Mouse (Mus musculus): Measurements from ENCODE around the gene Thra.

DNA sequence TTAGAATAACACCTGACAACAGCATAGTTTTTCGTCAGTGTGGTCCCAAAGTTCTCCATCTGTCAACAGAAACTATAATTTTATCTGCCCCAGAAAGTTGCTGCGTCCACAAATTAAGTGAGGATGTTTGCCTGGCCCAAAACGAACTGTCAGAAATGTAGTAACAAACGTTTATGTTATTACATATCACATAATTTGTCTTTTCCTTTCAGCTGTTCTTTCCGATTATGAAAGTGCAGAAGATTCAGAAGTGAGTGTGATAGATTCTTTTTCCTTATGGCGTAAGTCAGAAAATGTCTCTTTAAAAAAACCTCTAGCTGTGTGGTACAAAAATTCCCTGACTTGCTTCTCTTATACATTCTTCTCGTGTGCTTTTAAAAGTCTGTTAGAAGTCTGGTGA is 70.2 kb downstream of the Thra start:
- TF ChIP-seq EP300 (IDR thresholded peaks at IDR 0.05; ENCODE audit: low read length) = 0 out of 2 replicates have a peak, but pooled peaks have one; percentile 34
- TF ChIP-seq MXI1 (IDR thresholded peaks at IDR 0.05; ENCODE audit: low read depth, low read length) = no peak
- no peak for TF ChIP-seq ZNF384 (IDR thresholded peaks at IDR 0.05; ENCODE audit: low read depth, low read length)
- 0 out of 2 replicates have a peak, but pooled peaks have one; percentile 27 for TF ChIP-seq MAX (IDR thresholded peaks at IDR 0.05; ENCODE audit: low read length)
- TF ChIP-seq CTCF (conservative IDR thresholded peaks at IDR 0.05 in 1 of 2, IDR thresholded peaks at IDR 0.05 in 1 of 2; ENCODE audit: low read depth in 2 of 2, low read length in 2 of 2) = no peak
- no peak for TF ChIP-seq IRF4 (IDR thresholded peaks at IDR 0.05; ENCODE audit: low read depth, low read length)
- no peak for TF ChIP-seq CHD2 (IDR thresholded peaks at IDR 0.05; ENCODE audit: low read length)
- TF ChIP-seq POLR2A (IDR thresholded peaks at IDR 0.05; ENCODE audit: low read depth, low read length) = no peak
- TF ChIP-seq MEF2A (IDR thresholded peaks at IDR 0.05; ENCODE audit: borderline replicate concordance, low read depth, low read length) = no peak
- TF ChIP-seq JUND (conservative IDR thresholded peaks at IDR 0.05; ENCODE audit: low read depth, low read length) = no peak
- no peak for TF ChIP-seq SMC3 (IDR thresholded peaks at IDR 0.05; ENCODE audit: low read depth, low read length)
